8 mouse cellular contexts compared by ENCODE assay signal in the genomic region with DNA sequence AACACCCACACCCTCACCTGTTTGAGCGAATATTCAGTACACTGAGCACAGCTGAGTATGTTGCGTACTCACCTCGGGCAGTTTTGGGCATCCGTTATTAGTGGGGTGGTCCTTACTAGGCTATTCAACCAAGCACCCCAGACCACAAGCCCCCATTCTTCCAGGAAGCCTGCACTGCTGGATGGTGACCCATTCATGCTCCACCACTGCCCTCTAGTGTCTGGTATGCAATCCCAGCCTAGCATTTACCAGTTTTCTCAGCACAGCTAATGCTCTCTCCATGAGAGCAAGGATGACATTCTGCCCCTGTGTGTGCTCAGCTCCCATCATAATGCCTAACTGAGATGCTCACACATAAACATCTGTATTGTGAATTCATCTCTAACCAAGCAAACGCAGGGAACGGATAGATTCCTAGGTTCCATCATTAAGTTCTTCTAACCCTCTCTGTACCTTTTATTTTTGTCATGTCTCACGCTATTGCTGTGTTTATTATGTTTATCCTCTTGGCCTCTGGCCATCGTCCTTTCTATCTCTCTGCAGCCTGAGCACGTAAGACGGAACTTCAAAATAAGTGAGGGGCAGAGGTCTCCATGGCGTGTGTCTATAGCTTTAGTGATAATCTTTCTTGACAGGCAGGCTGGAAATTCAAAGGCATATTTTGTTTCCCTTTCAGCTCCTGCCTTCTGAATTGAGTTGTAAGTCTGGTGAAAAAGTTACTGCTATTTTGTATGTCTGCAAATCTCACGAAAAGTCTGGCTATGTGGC. TPM values are rescaled to one million over a fixed set of nuclear protein-coding genes. Genes with fewer than 3 reads are reported as not detected.
A peak's percentile ranks its signal among the peaks of the same experiment; 100 is the strongest.
DNase-seq lines count a peak whose midpoint lies in the region; ATAC-seq and TF ChIP-seq lines count a peak whose summit lies in the region.

No protein-coding gene starts in this region.

- 0 out of 2 replicates have a peak overlapping the region, but pooled peaks have one; percentile 11 for H3K4me2 ChIP-seq in midbrain, embryonic 14.5 days (ENCODE audit: low read length)

- H3K27me3 ChIP-seq in spleen, adult 2 months (ENCODE audit: control insufficient read depth, insufficient read depth, low read length), result no peaks in the 10 kb centered on the region
- no peaks in the 10 kb centered on the region for H3K27me3 ChIP-seq in limb, embryonic 10.5 days (ENCODE audit: low read depth, poor library complexity, severe bottlenecking)
- H3K27me3 ChIP-seq in midbrain, embryonic 14.5 days (ENCODE audit: control insufficient read depth, insufficient read depth, low read length), result no peaks in the 10 kb centered on the region
- H3K27me3 ChIP-seq in small intestine, adult 2 months (ENCODE audit: control insufficient read depth, insufficient read depth, low read length), result no peaks in the 10 kb centered on the region

- peak; percentile 71; the same call in 1 of the 2 replicates for ATAC-seq in midbrain, embryonic 14.5 days (ENCODE audit: low FRiP score, low TSS enrichment)

- H3K9me3 ChIP-seq in limb, embryonic 10.5 days (replicated peaks), result no peaks in the 10 kb centered on the region
- no peaks in the 10 kb centered on the region for H3K9me3 ChIP-seq in midbrain, embryonic 14.5 days (ENCODE audit: control insufficient read depth, low read length)

- no peak for TF ChIP-seq POLR2A in spleen, adult 2 months (IDR thresholded peaks at IDR 0.05; ENCODE audit: low read depth, low read length)
- no peak for TF ChIP-seq POLR2A in small intestine, adult 2 months (IDR thresholded peaks at IDR 0.05; ENCODE audit: low read depth, low read length)

- H3K27ac ChIP-seq in spleen, adult 2 months (ENCODE audit: insufficient read depth, low read length), result no peak overlapping the region
- H3K27ac ChIP-seq in limb, embryonic 10.5 days, result no peak overlapping the region
- H3K27ac ChIP-seq in midbrain, embryonic 14.5 days (replicated peaks; ENCODE audit: low read depth, low read length), result no peak overlapping the region
- H3K27ac ChIP-seq in small intestine, adult 2 months (ENCODE audit: insufficient read depth, low read depth, low read length), result no peak overlapping the region

- peak in 1 of 2 experiments; percentile 40 for DNase-seq in spleen, adult 2 months (ENCODE audit: low read depth in 1 of 2, low spot score in 2 of 2)
- DNase-seq in spleen, adult 12 weeks (ENCODE audit: low spot score), result no peak
- peak; percentile 80 to 86 for DNase-seq in cerebellum, postnatal 10 days
- peak; percentile 18 to 62 for DNase-seq in frontal cortex, postnatal 10 days (ENCODE audit: low spot score in 2 of 2)
- peak; percentile 48 for DNase-seq in kidney, adult 11 months
- DNase-seq in limb, embryonic 10.5 days (ENCODE audit: low spot score), result peak; percentile 63
- DNase-seq in midbrain, embryonic 14.5 days, result peak; percentile 92

- H3K4me1 ChIP-seq in spleen, adult 2 months (ENCODE audit: control insufficient read depth, insufficient read depth, insufficient read length), result no peaks in the 10 kb centered on the region
- H3K4me1 ChIP-seq in limb, embryonic 10.5 days, result no peaks in the 10 kb centered on the region
- H3K4me1 ChIP-seq in midbrain, embryonic 14.5 days (ENCODE audit: control insufficient read depth, insufficient read depth, low read length), result no peaks in the 10 kb centered on the region
- no peaks in the 10 kb centered on the region for H3K4me1 ChIP-seq in small intestine, adult 2 months (ENCODE audit: control insufficient read depth, insufficient read depth, insufficient read length, low read length)

- peak; percentile 72; the same call in 1 of the 2 replicates for TF ChIP-seq CTCF in spleen, adult 2 months (IDR thresholded peaks at IDR 0.05; ENCODE audit: extremely low read depth, insufficient read depth, insufficient read length, insufficient replicate concordance)
- TF ChIP-seq CTCF in small intestine, adult 2 months (IDR thresholded peaks at IDR 0.05; ENCODE audit: extremely low read depth, insufficient read length, insufficient replicate concordance, low read depth, low read length), result peak; percentile 73; the same call in 1 of the 2 replicates

- H3K4me3 ChIP-seq in spleen, adult 2 months (ENCODE audit: extremely low read depth, insufficient read depth, insufficient read length), result no peak overlapping the region
- H3K4me3 ChIP-seq in limb, embryonic 10.5 days, result no peak overlapping the region
- no peak overlapping the region for H3K4me3 ChIP-seq in midbrain, embryonic 14.5 days (replicated peaks; ENCODE audit: low read depth, low read length)
- no peak overlapping the region for H3K4me3 ChIP-seq in small intestine, adult 2 months (ENCODE audit: low read depth, low read length)

- no peak overlapping the region for H3K9ac ChIP-seq in midbrain, embryonic 14.5 days (replicated peaks; ENCODE audit: low read length)

- WGBS in spleen, adult 2 months, result 58% methylated on average over 12 of the region's 12 CpGs
- WGBS in limb, embryonic 10.5 days, result 69% methylated on average over 12 of the region's 12 CpGs
- 24% methylated on average over 12 of the region's 12 CpGs for WGBS in midbrain, embryonic 14.5 days
- WGBS in small intestine, adult 2 months, result 39% methylated on average over 12 of the region's 12 CpGs

- H3K36me3 ChIP-seq in spleen, adult 2 months (ENCODE audit: control insufficient read depth, insufficient read depth, low read length), result no peaks in the 10 kb centered on the region
- no peaks in the 10 kb centered on the region for H3K36me3 ChIP-seq in limb, embryonic 10.5 days
- no peaks in the 10 kb centered on the region for H3K36me3 ChIP-seq in midbrain, embryonic 14.5 days (ENCODE audit: control insufficient read depth, insufficient read depth, low read length)
- H3K36me3 ChIP-seq in small intestine, adult 2 months (ENCODE audit: control insufficient read depth, insufficient read depth, low read length), result no peaks in the 10 kb centered on the region

RNA-seq across cellular contexts. Expression of gene Slc35b4, which starts 17.0 kb away (rescaled TPM):
- polyA plus RNA-seq in spleen, adult 2 months (2012; rRNA removed), result 11.5 and 12.2 TPM in 2 replicates
- 37.9 and 40.1 TPM in 2 replicates for polyA plus RNA-seq in limb, embryonic 10.5 days (2016; fragmentation: Nextera tagmentation; extraction: Ambion mirVana)
- polyA plus RNA-seq in midbrain, embryonic 14.5 days (2014; fragmentation: Nextera tagmentation; extraction: Ambion mirVana), result 33.3 and 40.1 TPM in 2 replicates
- polyA plus RNA-seq in small intestine, adult 2 months (2012; rRNA removed), result 2.4 and 4.3 TPM in 2 replicates
